ENCODE assay signal across 23 mouse cellular contexts in genomic region chr4:152451371-152451770, GRCm38 (mm10). TPM values are rescaled to one million over a fixed set of nuclear protein-coding genes. Genes with fewer than 3 reads are reported as not detected.
DNase-seq lines count a peak whose midpoint lies in the region; ATAC-seq and TF ChIP-seq lines count a peak whose summit lies in the region.
"Had no signal": no experiment of that assay in that cellular context is flagged by ENCODE, and none has a peak within 500 bp of the region (broad histone marks: within the 10 kb centered on the region; RNA-seq: fewer than 3 reads in every experiment).

No protein-coding gene starts in this region.

- H3K27ac ChIP-seq in midbrain, postnatal 0 days (ENCODE audit: low read depth, low read length), result no peak overlapping the region
- H3K27ac ChIP-seq in midbrain, embryonic 11.5 days (ENCODE audit: low read depth, low read length), result no peak overlapping the region
- H3K27ac ChIP-seq in intestine, embryonic 15.5 days, result no peak overlapping the region
- H3K27ac ChIP-seq: forebrain, embryonic 10.5 days; gastrocnemius, adult 2 months; hindbrain, embryonic 12.5 days; liver, embryonic 13.5 days; macrophage; midbrain, embryonic 12.5 days; stomach, embryonic 15.5 days had no signal

- no peaks in the 10 kb centered on the region for H3K4me1 ChIP-seq in midbrain, postnatal 0 days (ENCODE audit: insufficient read depth, low read length)
- peaks cover 4% of the 10 kb centered on the region; the same call in 1 of the 2 replicates for H3K4me1 ChIP-seq in midbrain, embryonic 11.5 days (ENCODE audit: control insufficient read depth, insufficient read depth, low read length)
- no peaks in the 10 kb centered on the region for H3K4me1 ChIP-seq in intestine, embryonic 15.5 days (replicated peaks)
- H3K4me1 ChIP-seq: stomach, embryonic 15.5 days had no signal

- no peaks in the 10 kb centered on the region for H3K36me3 ChIP-seq in midbrain, postnatal 0 days (ENCODE audit: insufficient read depth, low read length)
- H3K36me3 ChIP-seq in midbrain, embryonic 11.5 days (ENCODE audit: control insufficient read depth, insufficient read depth, low read length), result no peaks in the 10 kb centered on the region
- H3K36me3 ChIP-seq in intestine, embryonic 15.5 days, result no peaks in the 10 kb centered on the region
- H3K36me3 ChIP-seq: forebrain, embryonic 10.5 days; heart, embryonic 12.5 days; hindbrain, embryonic 12.5 days; liver, embryonic 13.5 days; midbrain, embryonic 12.5 days; stomach, embryonic 15.5 days had no signal

- peak; percentile 25; the same call in 1 of the 2 replicates for TF ChIP-seq CTCF in midbrain, postnatal 0 days (IDR thresholded peaks at IDR 0.05)

- H3K4me2 ChIP-seq in midbrain, postnatal 0 days (ENCODE audit: low read depth, low read length, poor library complexity, severe bottlenecking), result no peak overlapping the region
- H3K4me2 ChIP-seq in midbrain, embryonic 11.5 days, result no peak overlapping the region
- H3K4me2 ChIP-seq in intestine, embryonic 15.5 days (replicated peaks), result no peak overlapping the region
- H3K4me2 ChIP-seq: heart, embryonic 12.5 days; hindbrain, embryonic 12.5 days; liver, embryonic 13.5 days; midbrain, embryonic 12.5 days; stomach, embryonic 15.5 days had no signal

- 94% methylated on average over 6 of the region's 6 CpGs for WGBS in midbrain, postnatal 0 days
- WGBS in midbrain, embryonic 11.5 days, result 86% methylated on average over 6 of the region's 6 CpGs
- 86% methylated on average over 6 of the region's 6 CpGs for WGBS in intestine, embryonic 15.5 days

- no peak for DNase-seq in midbrain, postnatal 0 days (ENCODE audit: low spot score)
- no peak for DNase-seq in midbrain, embryonic 11.5 days (ENCODE audit: low spot score, missing footprints)
- DNase-seq in ES-CJ7 (ENCODE audit: low read depth, low spot score) (peak; percentile 43), ZHBTc4 (ENCODE audit: low read depth, low spot score) (peak; percentile 54)
- DNase-seq in thymus, postnatal 4 days, result peak; percentile 57
- DNase-seq: adrenal gland, postnatal 25 days; cerebellum, adult 2 months; gastrocnemius, adult 2 months; heart, adult 11 months; heart, postnatal 14 days; kidney, adult 9 months; kidney, postnatal 25 days; layer of hippocampus, adult 9-11 months; liver, embryonic 13.5 days; right cerebral cortex, postnatal 14 days had no signal

- H3K9me3 ChIP-seq in midbrain, postnatal 0 days (ENCODE audit: low read length), result no peaks in the 10 kb centered on the region
- H3K9me3 ChIP-seq in midbrain, embryonic 11.5 days (ENCODE audit: control insufficient read depth, low read length), result no peaks in the 10 kb centered on the region
- H3K9me3 ChIP-seq in intestine, embryonic 15.5 days, result no peaks in the 10 kb centered on the region
- H3K9me3 ChIP-seq: forebrain, embryonic 10.5 days; hindbrain, embryonic 12.5 days; liver, embryonic 13.5 days; midbrain, embryonic 12.5 days; stomach, embryonic 15.5 days had no signal

- H3K9ac ChIP-seq in midbrain, postnatal 0 days (replicated peaks; ENCODE audit: low read length, poor library complexity, severe bottlenecking), result no peak overlapping the region
- no peak overlapping the region for H3K9ac ChIP-seq in midbrain, embryonic 11.5 days (ENCODE audit: low read length)
- no peak overlapping the region for H3K9ac ChIP-seq in intestine, embryonic 15.5 days
- H3K9ac ChIP-seq: heart, embryonic 12.5 days; hindbrain, embryonic 12.5 days; liver, embryonic 13.5 days; midbrain, embryonic 12.5 days; stomach, embryonic 15.5 days had no signal

- ATAC-seq in midbrain, postnatal 0 days (ENCODE audit: low FRiP score), result no peak
- ATAC-seq in midbrain, embryonic 11.5 days (ENCODE audit: low FRiP score), result no peak
- ATAC-seq in intestine, embryonic 15.5 days, result no peak
- no peak for ATAC-seq in activated CD4-positive, CD25-positive, alpha-beta regulatory T cell, adult 4 months

- H3K27me3 ChIP-seq in midbrain, postnatal 0 days (ENCODE audit: insufficient read depth, low read length), result no peaks in the 10 kb centered on the region
- no peaks in the 10 kb centered on the region for H3K27me3 ChIP-seq in midbrain, embryonic 11.5 days (ENCODE audit: control insufficient read depth, insufficient read depth, low read length)
- H3K27me3 ChIP-seq in intestine, embryonic 15.5 days (replicated peaks), result no peaks in the 10 kb centered on the region
- H3K27me3 ChIP-seq: heart, embryonic 12.5 days; hindbrain, embryonic 12.5 days; liver, embryonic 13.5 days; midbrain, embryonic 12.5 days; stomach, embryonic 15.5 days had no signal

- H3K4me3 ChIP-seq in midbrain, postnatal 0 days (ENCODE audit: low read depth, low read length), result no peak overlapping the region
- H3K4me3 ChIP-seq in midbrain, embryonic 11.5 days (ENCODE audit: low read depth, low read length), result no peak overlapping the region
- H3K4me3 ChIP-seq in intestine, embryonic 15.5 days (replicated peaks), result no peak overlapping the region
- H3K4me3 ChIP-seq: forebrain, embryonic 10.5 days; gastrocnemius, adult 2 months; heart, embryonic 12.5 days; hindbrain, embryonic 12.5 days; liver, embryonic 13.5 days; midbrain, embryonic 12.5 days; stomach, embryonic 15.5 days had no signal

RNA-seq across cellular contexts. Expression of gene Nphp4, which starts 25.1 kb away (rescaled TPM):
- total RNA-seq in midbrain, postnatal 0 days (2014; rRNA removed), result 8.8 and 12.1 TPM in 2 replicates
- 3.7 and 4.8 TPM in 2 replicates for polyA plus RNA-seq in midbrain, postnatal 0 days (2015; fragmentation: Nextera tagmentation; extraction: Ambion mirVana)
- 4.4 and 4.8 TPM in 2 replicates for polyA plus RNA-seq in midbrain, embryonic 11.5 days (2014; fragmentation: Nextera tagmentation; extraction: Ambion mirVana)
- 1.7 TPM in 2 replicates for polyA plus RNA-seq in intestine, embryonic 15.5 days (2015; fragmentation: Nextera tagmentation; extraction: Ambion mirVana)
- under 1 TPM; 0.17 to 0.20 TPM for polyA plus RNA-seq in activated CD4-positive, CD25-positive, alpha-beta regulatory T cell, adult 4 months (2017; shearing (Covaris generic))

RNA-seq across cellular contexts. Expression of gene Kcnab2, which starts 26.3 kb away (rescaled TPM):
- 51.5 and 66.9 TPM in 2 replicates for total RNA-seq in midbrain, postnatal 0 days (2014; rRNA removed)
- polyA plus RNA-seq in midbrain, postnatal 0 days (2015; fragmentation: Nextera tagmentation; extraction: Ambion mirVana), result 30.2 and 34.8 TPM in 2 replicates
- 10.5 and 11.0 TPM in 2 replicates for polyA plus RNA-seq in midbrain, embryonic 11.5 days (2014; fragmentation: Nextera tagmentation; extraction: Ambion mirVana)
- 3.6 and 3.8 TPM in 2 replicates for polyA plus RNA-seq in intestine, embryonic 15.5 days (2015; fragmentation: Nextera tagmentation; extraction: Ambion mirVana)
- polyA plus RNA-seq in activated CD4-positive, CD25-positive, alpha-beta regulatory T cell, adult 4 months (2017; shearing (Covaris generic)), result 100 to 1,000 TPM in 1 of 2 experiments, 10 to 100 TPM in 1; 91.1 to 112 TPM

Comparison
In these comparisons a context has a peak if more than half of its experiments do, and no peak if none do; other contexts are left out.
1. DNase-seq: peak in ES-CJ7 (single experiment), ZHBTc4 (single experiment) and thymus, postnatal 4 days (single experiment); none in midbrain, postnatal 0 days (single experiment) and midbrain, embryonic 11.5 days (single experiment).